Mouse (Mus musculus) urinary bladder, postnatal 14 days (tissue): ENCODE data around the gene Piga.

Source experiments
- DNase-seq: peaks from one replicate; pipeline ENCODE4 v3.0.0; 2021; ENCODE audit warnings: low spot score

Gene Piga

GRCm38 (mm10) chrX:164432682-164433081 is 13.1 kb downstream of the Piga start:
- no peak for DNase-seq

- no peak for DNase-seq
Measured at GRCm38 (mm10) chrX:164436709-164437108, 17.1 kb downstream of the Piga start, which contains the start of gene Asb11. Asb11 (plus strand) TSS chrX:164436994.

- DNase-seq: no peak
Measured at GRCm38 (mm10) chrX:164439462-164439861, 19.9 kb downstream of the Piga start.

GRCm38 (mm10) chrX:164440140-164440539 is 20.6 kb downstream of the Piga start:
- no peak for DNase-seq

GRCm38 (mm10) chrX:164440703-164441102 is 21.1 kb downstream of the Piga start:
- no peak for DNase-seq

- DNase-seq: no peak
Measured at GRCm38 (mm10) chrX:164441306-164441705, 21.7 kb downstream of the Piga start.

- no peak for DNase-seq
Measured at GRCm38 (mm10) chrX:164445601-164446000, 26.0 kb downstream of the Piga start.

- peak; percentile 14 for DNase-seq
Measured at GRCm38 (mm10) chrX:164446106-164446551, 26.5 kb downstream of the Piga start.

GRCm38 (mm10) chrX:164446835-164447681 is 27.5 kb downstream of the Piga start:
- DNase-seq: no peak

GRCm38 (mm10) chrX:164447682-164448071 is 28.1 kb downstream of the Piga start:
- DNase-seq: no peak

GRCm38 (mm10) chrX:164449201-164449600 is 29.6 kb downstream of the Piga start:
- DNase-seq: peak; percentile 13

GRCm38 (mm10) chrX:164459205-164459878 is 39.8 kb downstream of the Piga start:
- no peak for DNase-seq
